Mouse (Mus musculus) brain, embryonic 14.5 days (tissue): ENCODE measurements around the gene Mrpl17.

Source experiments
- CTCF ChIP-seq: fragments of 200-500 bp; IDR thresholded peaks from 2 replicates; pipeline ENCODE4 v1.5.1; 2012; ENCODE audit warnings: inconsistent platforms, mild to moderate bottlenecking, moderate library complexity, borderline replicate concordance; ENCODE audit not compliant: insufficient read depth, insufficient read length; ENCODE audit errors: extremely low read depth
- POLR2A ChIP-seq: fragments of 200-500 bp; IDR thresholded peaks from 2 replicates; pipeline ENCODE4 v1.6.1; 2012; ENCODE audit warnings: mild to moderate bottlenecking, inconsistent platforms, borderline replicate concordance; ENCODE audit not compliant: poor library complexity, insufficient read depth, insufficient read length, severe bottlenecking; ENCODE audit errors: extremely low read depth

DNA sequence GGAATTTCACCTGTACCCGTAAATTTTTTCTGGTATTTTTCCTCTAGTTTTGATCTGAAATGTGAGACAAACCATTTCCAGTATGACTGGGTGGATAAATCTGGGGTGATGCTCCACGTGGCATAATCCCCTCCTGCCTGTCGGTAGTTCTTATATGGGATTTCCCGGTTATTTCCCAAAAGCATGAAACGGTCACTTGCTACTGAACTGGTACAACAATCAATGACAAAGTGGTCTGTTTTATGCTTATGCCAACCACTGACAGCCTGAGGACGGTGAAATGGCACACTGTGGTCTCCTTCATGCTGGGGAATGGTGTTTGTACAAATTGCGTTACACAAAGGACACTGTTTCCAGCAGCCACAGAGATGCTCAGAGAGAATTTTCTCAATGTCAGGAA, 13.4 kb upstream of the Mrpl17 start:
- no peak for TF ChIP-seq CTCF
- no peak for TF ChIP-seq POLR2A
